Mouse (Mus musculus) CD8-positive naive resting alpha-beta T cell, adult 2 months (primary cell): ENCODE measurements at regions not wholly inside any gene's neighbourhood (a gene's known extent, or its start where the extent isn't known, plus 50 kb on each side); places are given as distances from the start of the nearest gene placed in this dataset.

Source experiments
- DNase-seq, 2 experiments: peaks; one replicate each; pipeline ENCODE4 v3.0.0; 2022; ENCODE audit warnings: low read depth in 2 of 2, low spot score in 2 of 2

DNA sequence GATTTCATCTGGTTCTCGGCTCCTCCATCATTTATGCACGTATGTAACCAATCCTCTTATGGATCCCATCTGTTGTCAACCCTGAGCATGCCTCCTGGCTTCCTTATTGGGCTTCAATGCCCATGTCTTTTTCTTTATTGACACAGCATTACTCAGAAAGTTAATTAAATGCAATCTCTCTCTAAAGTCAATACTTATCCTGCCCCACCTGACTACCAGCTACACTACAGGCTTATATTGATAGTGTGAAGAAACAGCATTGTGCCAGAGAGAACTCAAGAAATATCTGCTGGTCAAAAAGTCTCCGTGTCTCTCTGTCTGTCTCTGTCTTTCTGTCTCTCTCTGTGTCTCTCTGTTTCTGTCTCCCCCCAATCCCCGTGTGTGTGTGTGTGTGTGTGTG lies 194.7 kb upstream of the Rfx3 start:
- DNase-seq, result no peak

DNA sequence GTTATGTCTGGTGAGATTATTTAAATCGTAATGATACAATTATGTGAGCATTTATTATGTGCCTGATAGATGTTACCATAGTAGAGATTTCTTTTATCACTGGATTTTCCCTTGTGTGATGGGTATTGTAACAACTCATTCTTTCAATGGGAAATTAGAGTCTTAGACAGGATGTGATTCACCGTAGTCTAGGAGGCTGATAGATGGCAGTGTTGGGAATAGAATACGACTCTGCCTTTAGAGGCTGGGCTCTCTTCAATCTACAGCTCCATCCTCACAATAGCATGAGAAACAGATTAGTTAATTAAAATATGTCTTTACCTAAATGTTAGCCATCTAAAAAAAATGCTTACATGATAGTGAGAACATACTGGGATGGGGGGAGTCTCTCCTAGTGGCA lies 192.8 kb upstream of the Rfx3 start:
- no peak for DNase-seq

DNA sequence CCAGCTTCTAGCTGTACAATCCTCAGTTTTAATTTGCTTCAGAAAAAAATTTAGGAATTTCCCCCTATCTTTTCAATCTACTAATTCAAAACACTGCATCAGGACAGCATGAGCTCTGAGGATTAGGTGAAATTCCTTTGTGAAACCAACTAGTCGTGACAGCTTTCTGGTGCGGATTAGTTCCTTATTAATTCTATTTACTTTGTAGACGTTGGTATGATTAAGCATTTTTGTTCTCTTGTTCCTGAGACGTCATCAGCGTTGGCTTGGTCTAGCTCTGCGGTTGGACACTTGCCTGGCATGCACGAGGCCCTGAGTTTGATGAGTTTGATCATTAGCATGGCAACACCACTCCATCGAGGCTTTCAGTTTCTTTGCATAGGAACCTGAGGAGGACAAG lies 188.4 kb upstream of the Rfx3 start:
- no peak for DNase-seq

- no peak for DNase-seq
These were observed 185.9 kb upstream of the Rfx3 start for GRCm38 (mm10) chr19:28196881-28197280.

- no peak for DNase-seq
These were observed 181.3 kb upstream of the Rfx3 start for GRCm38 (mm10) chr19:28192248-28192647.

DNA sequence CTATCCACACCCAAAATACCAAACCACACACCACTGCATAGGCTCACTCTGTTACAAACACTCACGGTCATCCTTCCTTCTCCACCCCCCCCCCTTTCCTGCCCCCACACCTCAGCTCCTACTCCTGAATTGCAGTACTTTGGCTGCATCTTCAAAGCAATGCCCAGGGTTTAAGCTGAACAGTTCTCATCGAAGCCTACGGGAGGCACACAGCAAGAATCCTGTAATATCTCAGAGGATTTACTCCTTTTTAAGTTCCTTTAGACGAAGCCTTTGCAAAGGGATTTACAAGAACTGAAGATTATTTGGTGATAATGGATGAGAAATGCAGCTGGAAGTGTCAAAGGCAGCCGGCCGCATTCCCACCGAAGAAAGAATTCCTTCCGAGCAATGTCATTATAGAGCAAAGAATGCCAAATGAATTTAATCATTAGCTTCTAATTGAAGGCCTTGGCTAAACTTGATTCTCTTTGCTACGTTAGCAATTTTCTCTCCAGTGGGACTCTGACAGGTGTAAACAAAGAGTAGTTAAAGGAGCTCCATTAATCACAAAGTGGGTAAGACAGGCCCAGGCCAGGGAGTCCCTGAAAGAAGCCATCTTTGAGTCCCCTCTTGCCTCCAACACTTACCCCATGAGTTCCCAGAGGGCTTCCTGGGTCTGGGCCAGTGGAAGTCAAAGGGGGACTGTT lies 180.6 kb upstream of the Rfx3 start:
- DNase-seq, result no peak

DNA sequence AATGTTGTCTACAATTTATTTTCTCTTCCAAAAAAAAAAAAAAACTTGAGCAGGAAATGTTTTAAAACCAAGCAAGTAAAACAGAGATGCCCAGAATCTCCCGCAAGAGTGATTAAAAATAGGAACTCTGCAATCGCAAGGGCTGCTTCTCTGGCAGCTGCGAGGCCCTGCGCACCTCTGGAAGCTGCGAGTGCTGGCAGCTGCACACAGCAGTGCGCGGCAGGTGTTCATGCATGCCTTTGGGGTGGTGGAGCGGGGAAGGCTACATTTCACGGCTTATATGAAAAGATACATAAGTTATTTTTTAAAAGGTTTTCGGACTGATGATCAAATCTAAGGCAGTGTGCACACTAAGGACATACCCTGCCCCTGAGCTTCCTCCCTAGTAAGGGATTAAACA lies 179.3 kb upstream of the Rfx3 start:
- no peak for DNase-seq

- DNase-seq, result no peak
These were observed 177.4 kb upstream of the Rfx3 start for GRCm38 (mm10) chr19:28188363-28188762.

GRCm38 (mm10) chr19:28182411-28183182 lies 171.6 kb upstream of the Rfx3 start:
- no peak for DNase-seq

DNA sequence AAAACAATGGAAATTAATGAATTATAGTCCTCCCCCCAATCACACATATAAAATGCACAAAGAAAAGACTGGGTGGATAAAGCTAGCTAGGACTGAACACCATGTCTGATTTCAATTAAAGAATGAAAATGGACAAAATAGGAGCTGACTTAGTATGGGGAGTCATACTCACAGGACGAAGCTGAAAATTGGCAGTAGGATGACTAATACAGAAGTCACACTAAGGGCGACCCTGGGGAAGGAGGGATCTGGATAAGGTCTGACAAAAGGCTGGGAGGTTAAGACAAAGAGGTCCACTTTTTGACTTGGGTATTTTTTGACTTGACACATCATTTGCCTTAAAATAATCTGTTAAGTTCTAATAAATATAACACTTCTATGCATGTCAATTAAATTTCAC lies 170.2 kb upstream of the Rfx3 start:
- no peak for DNase-seq

GRCm38 (mm10) chr19:28178114-28178513 lies 167.1 kb upstream of the Rfx3 start:
- DNase-seq, result no peak

GRCm38 (mm10) chr19:28176821-28177220 lies 165.9 kb upstream of the Rfx3 start:
- DNase-seq, result no peak

- DNase-seq, result no peak
These were observed 161.0 kb upstream of the Rfx3 start for GRCm38 (mm10) chr19:28171836-28172534.

DNA sequence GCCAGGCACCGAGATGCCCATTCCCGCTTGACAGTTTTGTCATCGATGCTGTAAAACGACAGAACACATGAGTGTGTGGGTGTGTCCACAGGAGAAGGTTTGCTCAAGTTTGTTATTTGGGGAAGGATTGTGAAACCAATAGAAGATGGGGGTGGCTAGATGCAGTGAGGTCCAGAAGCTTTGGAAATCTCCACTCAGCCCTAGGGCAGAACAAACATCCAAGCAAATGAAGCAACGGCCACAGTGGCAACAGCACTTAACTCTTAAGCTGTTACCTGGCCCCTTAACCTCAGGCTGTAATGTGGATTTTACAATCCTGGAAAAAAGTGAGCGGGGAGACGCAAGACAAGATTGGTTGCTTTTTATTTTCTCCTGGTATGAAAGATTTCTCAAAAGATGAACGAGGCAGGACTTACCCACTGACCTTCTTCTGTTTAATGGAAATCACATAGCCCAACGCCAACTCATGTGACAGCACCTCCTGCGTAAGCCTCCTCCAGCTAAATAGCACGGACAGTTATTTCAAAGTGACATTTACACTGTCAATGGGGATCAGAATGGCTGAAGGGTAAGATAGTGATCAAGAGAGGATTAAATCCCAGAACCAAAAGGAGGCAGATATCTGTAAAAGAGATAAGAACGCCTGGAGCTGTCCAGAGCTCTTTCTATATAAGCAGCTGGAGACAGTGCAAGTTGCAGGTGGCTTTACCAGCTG lies 156.6 kb upstream of the Rfx3 start:
- no peak for DNase-seq

GRCm38 (mm10) chr19:28166626-28167025 lies 155.7 kb upstream of the Rfx3 start:
- no peak for DNase-seq

DNA sequence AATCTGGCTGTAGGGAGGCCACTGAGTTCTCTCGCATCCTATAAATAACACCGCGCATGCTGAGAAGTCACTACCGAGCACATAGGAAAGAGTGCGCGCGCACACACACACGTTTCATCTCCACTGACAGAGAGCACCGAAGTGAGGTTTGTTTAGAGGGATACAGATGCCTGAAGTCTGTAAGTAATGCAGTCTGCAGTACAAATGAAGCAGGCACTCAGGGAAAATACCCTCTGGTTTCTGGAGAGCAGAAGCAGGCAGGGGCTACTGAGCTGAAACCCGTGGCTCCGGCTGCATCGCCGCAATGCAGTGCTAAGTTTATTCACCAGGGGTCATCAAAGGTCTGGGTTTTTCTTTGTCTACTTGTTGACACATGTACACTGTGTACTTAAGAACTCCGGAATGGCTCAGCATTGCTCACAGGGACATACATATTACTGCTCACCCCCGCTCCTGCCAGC lies 155.0 kb upstream of the Rfx3 start:
- DNase-seq, result no peak

DNA sequence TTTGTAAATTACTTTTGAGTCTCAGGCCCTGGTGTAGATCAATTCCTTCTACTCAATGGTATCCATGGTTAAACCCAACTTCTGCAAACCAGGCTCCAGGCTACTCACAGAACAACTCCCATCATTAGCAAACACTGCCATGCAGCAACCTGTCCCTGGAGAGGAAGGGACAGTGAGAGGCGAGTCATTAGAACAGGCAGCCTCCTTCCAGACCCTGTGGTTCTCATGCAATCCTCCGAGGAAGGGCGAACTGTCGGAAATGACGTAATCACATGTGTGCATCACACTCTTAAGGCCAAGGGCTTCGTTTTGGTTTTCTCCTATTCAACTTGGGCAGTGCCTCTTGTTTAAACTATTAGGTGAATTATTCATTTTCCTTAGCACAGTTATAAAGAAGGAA lies 152.2 kb upstream of the Rfx3 start:
- DNase-seq, result no peak

GRCm38 (mm10) chr19:28160582-28160981 lies 149.6 kb upstream of the Rfx3 start:
- DNase-seq, result peak; percentile 2 to 3

DNA sequence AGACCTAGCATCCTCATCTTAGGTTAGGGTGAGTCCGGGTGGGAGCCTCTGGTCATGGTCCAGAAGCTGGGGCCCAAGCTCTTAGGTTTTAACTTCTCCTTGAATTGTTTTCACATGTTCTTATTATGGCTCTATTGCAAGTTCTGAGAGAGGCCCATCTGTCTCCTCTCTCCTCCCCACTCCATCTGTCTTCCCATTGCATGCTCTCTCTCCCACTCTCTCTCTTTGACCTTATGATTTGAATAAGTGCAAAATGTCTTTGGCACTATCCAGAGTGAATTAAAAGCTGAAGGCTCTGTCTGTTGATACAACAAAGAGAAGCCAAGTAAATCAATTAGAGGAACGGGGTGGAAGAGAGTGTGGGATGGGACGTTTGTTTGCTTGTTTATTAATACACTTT lies 146.2 kb upstream of the Rfx3 start:
- DNase-seq, result no peak

DNA sequence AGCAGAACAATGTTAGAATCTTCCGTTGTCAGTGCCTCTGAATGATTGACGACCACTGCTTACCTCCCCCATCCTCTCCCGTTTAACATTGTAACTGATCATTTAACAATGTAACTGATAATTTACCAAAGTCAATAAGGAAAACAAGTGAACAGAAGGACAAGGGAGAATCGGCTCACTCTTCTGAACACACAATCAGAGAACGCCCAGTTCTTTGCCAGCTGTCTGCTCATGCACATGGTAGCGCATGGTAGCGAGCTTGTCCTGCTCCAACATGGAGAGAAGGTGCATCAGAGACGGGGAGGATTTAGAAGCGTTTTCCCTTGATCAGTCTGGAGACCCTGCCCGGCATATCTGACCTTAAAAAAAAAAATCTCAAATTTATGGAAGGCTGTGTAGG lies 126.6 kb upstream of the Rfx3 start:
- DNase-seq, result no peak

DNA sequence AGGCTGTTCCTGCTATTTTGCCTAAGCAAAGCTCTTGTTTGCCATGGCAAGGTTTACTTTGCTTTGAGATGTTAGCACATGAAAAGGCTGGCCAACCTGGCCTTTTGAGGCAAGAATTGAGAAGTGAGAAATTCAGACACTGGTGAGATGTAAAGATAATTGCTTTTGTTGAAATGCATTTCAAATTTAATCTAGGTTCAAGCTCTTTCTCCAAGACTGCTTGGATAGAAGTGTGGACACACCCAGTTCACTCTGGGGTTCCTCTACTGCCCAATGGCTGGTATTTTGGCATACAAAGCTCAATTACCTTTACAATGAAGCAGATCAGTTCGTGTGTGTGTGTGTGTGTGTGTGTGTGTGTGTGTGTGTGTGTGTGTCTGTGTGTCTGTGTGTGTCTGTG lies 123.8 kb upstream of the Rfx3 start:
- no peak for DNase-seq
